Mouse (Mus musculus) liver, postnatal 0 days (tissue): ENCODE data around the gene Gm3625. TPM values are rescaled to one million over a fixed set of nuclear protein-coding genes. Genes with fewer than 3 reads are reported as not detected.

Experiments used
- ATAC-seq: fragments of 200-750 bp; cut with Nextera tagmentation; 2 replicates; pipeline ENCODE4 v1.8.0; 2017; ENCODE audit warnings: mild to moderate bottlenecking, moderate library complexity
- DNase-seq: peaks from one replicate; pipeline ENCODE4 v3.0.0-alpha.2; 2016
- H3K27ac ChIP-seq: fragments of 300-500 bp; sonication (generic); 2 replicates; pipeline ENCODE4 v1.5.1; 2014; ENCODE audit warnings: antibody characterized with exemption, moderate library complexity, mild to moderate bottlenecking, low read depth
- H3K27me3 ChIP-seq: fragments of 300-500 bp; sonication (generic); 2 replicates; pipeline ENCODE4 v1.6.1; 2014; ENCODE audit warnings: low read length, control low read depth, mixed read lengths; ENCODE audit not compliant: insufficient read depth
- H3K36me3 ChIP-seq: fragments of 300-500 bp; sonication (generic); replicated peaks from 2 replicates; pipeline ENCODE4 v1.6.1; 2014; ENCODE audit warnings: mild to moderate bottlenecking, control low read depth, low read length, moderate library complexity, mixed read lengths; ENCODE audit not compliant: insufficient read depth
- H3K4me1 ChIP-seq: fragments of 300-500 bp; sonication (generic); 2 replicates; pipeline ENCODE4 v1.6.1; 2014; ENCODE audit warnings: antibody characterized with exemption, mild to moderate bottlenecking, control low read depth; ENCODE audit not compliant: insufficient read depth
- H3K4me2 ChIP-seq: fragments of 300-500 bp; sonication (generic); 2 replicates; pipeline ENCODE4 v1.6.1; 2014; ENCODE audit warnings: low read depth, mild to moderate bottlenecking, low read length, moderate library complexity, mixed read lengths
- H3K4me3 ChIP-seq: fragments of 300-500 bp; sonication (generic); 2 replicates; pipeline ENCODE4 v1.5.1; 2014; ENCODE audit warnings: low read depth, low read length
- H3K9ac ChIP-seq: fragments of 300-500 bp; sonication (generic); replicated peaks from 2 replicates; pipeline ENCODE4 v1.6.1; 2014; ENCODE audit warnings: mild to moderate bottlenecking, moderate library complexity
- H3K9me3 ChIP-seq: fragments of 300-500 bp; sonication (generic); 2 replicates; pipeline ENCODE4 v1.6.1; 2016; ENCODE audit warnings: mild to moderate bottlenecking, control low read depth, low read length, mixed read lengths
- CTCF ChIP-seq: sonication (generic); IDR thresholded peaks from 2 replicates; pipeline ENCODE4 v1.5.1; 2016; ENCODE audit warnings: antibody characterized with exemption, low read depth
- EP300 ChIP-seq: IDR thresholded peaks from 2 replicates; pipeline ENCODE4 v1.6.1; 2016; ENCODE audit warnings: antibody characterized with exemption, low read depth, mild to moderate bottlenecking
- WGBS: fragments of 180-500 bp; shearing (Covaris S2); extraction: QIAGEN DNeasy Blood & Tissue Kit; methylation state at CpG from one replicate; pipeline ENCODE4 v1.1.7; 2014; ENCODE audit not compliant: insufficient replicate concordance; 5-methylcytosine and 5-hydroxymethylcytosine counted together
- polyA plus RNA-seq: library from polyadenylated mRNA; unstranded; fragments of >200 nt; fragmentation: Nextera tagmentation; extraction: Ambion mirVana; gene quantifications from 2 replicates; pipeline ENCODE4 v1.2.1, GENCODE M21; 2015

Gm3625 gene
- polyA plus RNA-seq = not detected in 2 replicates

DNA sequence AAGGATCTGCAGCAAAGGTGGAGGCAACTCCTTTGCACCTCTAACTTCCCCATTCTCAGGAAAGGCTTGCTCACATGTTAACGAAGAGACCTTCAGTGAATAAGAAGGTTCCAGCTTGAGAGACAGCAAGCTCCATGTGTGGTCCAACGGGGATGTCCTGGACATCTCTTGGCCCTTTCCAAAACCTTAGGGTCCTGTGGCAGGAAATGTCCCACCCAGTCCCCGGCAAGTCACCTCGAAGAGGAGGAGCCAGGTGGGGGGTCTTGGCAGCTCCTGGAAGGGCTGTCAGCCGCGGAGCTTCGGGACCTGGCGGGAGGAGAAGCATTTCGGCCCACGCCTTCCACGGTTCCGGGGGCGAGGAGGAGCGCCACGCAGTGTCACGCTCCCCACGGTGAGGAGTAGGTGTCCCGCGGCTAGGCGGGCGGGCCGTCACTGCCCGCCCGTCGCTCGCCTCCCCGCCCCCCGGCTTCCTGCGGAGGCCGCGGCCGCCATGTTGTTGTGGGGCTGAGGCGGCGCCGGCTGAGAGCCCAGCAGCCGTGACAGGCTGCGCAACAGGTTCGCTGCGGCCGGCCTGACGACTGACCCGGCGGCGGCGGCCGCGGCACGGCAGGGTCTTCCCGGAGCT is at the start of gene Gm3625, which contains the start of gene Itsn2:
TSS of gene Gm3625 (minus strand) at position 387 of the 625 bp plus-strand sequence.
TSS of gene Itsn2 (plus strand) at position 98 of the 625 bp plus-strand sequence.
- Histone ChIP-seq H3K4me2 (peak within 1 kb of the TSS; percentile 80), H3K9ac (peak within 1 kb of the TSS; percentile 98), H3K4me3 (peak within 1 kb of the TSS; percentile 80), H3K4me1 (peaks cover 18% of the 10 kb centered on the region), H3K27me3 (no peaks in the 10 kb centered on the region), H3K27ac (peak within 1 kb of the TSS; percentile 98), H3K36me3 (no peaks in the 10 kb centered on the region; the same call in 1 of the 2 replicates), H3K9me3 (no peaks in the 10 kb centered on the region)
- under 1% methylated on average over 31 of the region's 49 CpGs for WGBS
- ATAC-seq (peak; percentile 89), DNase-seq (peak; percentile 82)
- TF ChIP-seq EP300 = no peak
- no peak for TF ChIP-seq CTCF

DNA sequence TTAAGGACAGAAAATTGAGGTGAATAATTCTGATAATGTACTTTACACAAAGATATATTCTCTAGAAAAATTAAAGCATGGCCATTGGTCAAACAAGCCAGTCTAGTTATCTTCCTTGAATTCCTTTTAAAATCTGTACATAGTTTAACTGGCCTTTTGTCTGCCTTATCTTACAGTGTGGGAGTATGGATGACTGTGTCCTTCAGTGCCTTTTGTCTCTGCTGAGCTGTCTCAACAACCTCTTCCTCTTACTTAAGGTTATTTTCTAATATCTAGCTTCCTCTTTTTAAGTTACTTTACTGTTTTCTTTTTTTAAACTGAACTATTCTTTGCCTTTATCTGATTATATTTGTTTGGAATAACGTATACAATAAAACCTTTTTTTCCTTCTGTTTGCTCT is 48.0 kb upstream of the Gm3625 start:
- Histone ChIP-seq H3K27me3 (no peaks in the 10 kb centered on the region), H3K4me1 (no peaks in the 10 kb centered on the region), H3K27ac (no peak overlapping the region), H3K4me3 (no peak overlapping the region), H3K4me2 (no peak overlapping the region), H3K36me3 (peaks cover 46% of the 10 kb centered on the region), H3K9ac (no peak overlapping the region), H3K9me3 (no peaks in the 10 kb centered on the region)
- WGBS = 65% methylated on average over 1 of the region's 1 CpGs
- no peak for DNase-seq
- ATAC-seq = no peak
- TF ChIP-seq EP300 (no peak), CTCF (no peak)

DNA sequence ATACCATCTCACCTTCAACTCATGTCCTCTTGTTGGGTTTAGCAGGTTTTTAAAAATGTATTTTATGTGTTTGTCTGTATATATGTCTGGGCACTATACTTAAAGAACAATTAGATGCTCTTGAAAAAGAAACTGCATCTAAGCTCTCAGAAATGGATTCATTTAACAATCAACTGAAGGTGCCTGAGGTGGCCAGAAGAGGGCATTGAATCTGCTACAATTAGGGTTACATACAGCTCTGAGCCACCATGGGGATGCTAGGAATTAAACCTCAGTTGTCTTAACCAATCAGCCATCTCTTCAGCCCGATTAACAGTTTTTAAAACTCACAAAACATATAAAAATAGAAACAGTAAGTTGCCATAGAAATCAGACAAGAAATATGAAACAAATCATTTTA is 45.7 kb upstream of the Gm3625 start:
- Histone ChIP-seq H3K9me3 (no peaks in the 10 kb centered on the region), H3K27me3 (no peaks in the 10 kb centered on the region), H3K27ac (no peak overlapping the region), H3K4me3 (no peak overlapping the region), H3K4me2 (no peak overlapping the region), H3K36me3 (peaks cover 56% of the 10 kb centered on the region), H3K9ac (no peak overlapping the region), H3K4me1 (no peaks in the 10 kb centered on the region)
- ATAC-seq (no peak), DNase-seq (no peak)
- 86% methylated on average over 1 of the region's 1 CpGs for WGBS
- TF ChIP-seq EP300 (no peak), CTCF (peak; percentile 33)

DNA sequence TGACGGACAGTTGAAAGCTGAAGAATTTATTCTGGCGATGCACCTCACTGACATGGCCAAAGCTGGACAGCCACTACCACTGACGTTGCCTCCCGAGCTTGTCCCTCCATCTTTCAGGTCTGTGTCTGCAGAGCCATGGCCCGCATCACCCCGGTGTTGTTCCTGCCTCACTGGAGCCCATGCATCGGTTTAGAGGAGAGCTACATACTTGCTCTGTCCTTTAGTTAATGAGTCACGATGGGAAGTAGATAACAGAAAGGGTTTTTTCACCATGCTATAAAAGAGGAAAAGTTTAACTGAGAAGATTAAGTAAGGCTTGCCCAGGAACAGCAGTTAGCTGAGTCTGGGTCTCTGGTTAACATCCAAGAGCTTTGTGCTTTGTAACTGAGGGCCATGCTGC is 40.2 kb upstream of the Gm3625 start:
- Histone ChIP-seq H3K36me3 (peaks cover 68% of the 10 kb centered on the region), H3K27me3 (no peaks in the 10 kb centered on the region), H3K9me3 (no peaks in the 10 kb centered on the region), H3K4me3 (no peak overlapping the region), H3K9ac (no peak overlapping the region), H3K4me1 (no peaks in the 10 kb centered on the region), H3K4me2 (no peak overlapping the region), H3K27ac (no peak overlapping the region)
- no peak for ATAC-seq
- WGBS = 85% methylated on average over 8 of the region's 8 CpGs
- TF ChIP-seq CTCF = no peak
- no peak for TF ChIP-seq EP300
- DNase-seq = no peak

DNA sequence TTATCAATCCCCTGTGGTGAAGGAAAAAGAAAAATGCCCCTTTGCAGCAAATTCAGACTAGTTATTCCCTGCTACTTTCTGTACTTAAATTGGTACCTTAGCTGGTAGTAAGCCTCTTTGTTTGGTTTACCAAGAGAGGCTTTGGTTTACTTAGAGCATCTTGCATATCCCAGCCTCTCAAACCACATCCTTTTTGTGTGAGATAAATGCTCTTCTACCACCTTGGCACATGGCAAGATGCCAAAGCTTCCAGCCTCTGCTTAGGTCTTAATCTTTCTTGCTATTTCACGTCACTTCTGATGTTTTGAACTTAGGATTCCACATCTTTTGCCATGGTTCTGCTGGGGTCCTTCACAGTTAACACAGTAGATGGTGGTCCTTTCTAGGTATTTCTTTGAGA is 31.5 kb upstream of the Gm3625 start:
- H3K36me3 ChIP-seq = peaks cover 11% of the 10 kb centered on the region
- H3K27ac ChIP-seq = no peak overlapping the region
- ATAC-seq (no peak), DNase-seq (no peak)
- WGBS = 61% methylated on average over 1 of the region's 1 CpGs
- H3K9ac ChIP-seq = no peak overlapping the region
- TF ChIP-seq CTCF (no peak), EP300 (no peak)
- H3K4me1 ChIP-seq = no peaks in the 10 kb centered on the region
- H3K9me3 ChIP-seq = no peaks in the 10 kb centered on the region
- no peak overlapping the region for H3K4me2 ChIP-seq
- H3K27me3 ChIP-seq = no peaks in the 10 kb centered on the region
- no peak overlapping the region for H3K4me3 ChIP-seq

DNA sequence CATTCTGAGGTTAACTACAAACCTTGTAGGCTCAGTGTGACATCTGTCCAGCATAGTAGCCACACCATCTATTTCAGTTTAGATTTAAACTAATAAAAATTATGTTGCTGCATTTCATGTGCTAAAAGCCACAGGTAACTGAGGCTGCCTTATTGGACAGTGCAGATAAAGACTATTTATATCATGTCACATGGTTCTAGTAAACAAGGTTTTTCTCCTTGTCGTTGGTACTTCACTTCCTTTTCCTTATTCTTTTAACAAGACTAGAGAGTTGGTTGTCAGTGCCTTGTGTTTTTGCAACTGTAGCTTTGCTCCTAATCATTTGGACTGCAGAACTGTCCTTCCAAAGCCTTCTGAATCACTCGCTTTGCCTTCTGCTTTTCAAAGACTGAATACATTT is 22.0 kb upstream of the Gm3625 start:
- TF ChIP-seq EP300 (no peak), CTCF (no peak)
- DNase-seq (no peak), ATAC-seq (no peak)
- H3K9me3 ChIP-seq = no peaks in the 10 kb centered on the region
- H3K4me1 ChIP-seq = peaks cover 3% of the 10 kb centered on the region; the same call in 1 of the 2 replicates
- H3K9ac ChIP-seq = no peak overlapping the region
- 43% methylated on average over 2 of the region's 2 CpGs for WGBS
- H3K27me3 ChIP-seq = no peaks in the 10 kb centered on the region
- no peak overlapping the region for H3K4me2 ChIP-seq
- H3K27ac ChIP-seq = no peak overlapping the region
- 0 out of 2 replicates have a peak, but pooled peaks cover 2% of the 10 kb centered on the region for H3K36me3 ChIP-seq
- no peak overlapping the region for H3K4me3 ChIP-seq
